Mouse (Mus musculus) C2C12 (cell line): ENCODE data around the gene Zfp985.

ENCODE experiments used
- CEBPB ChIP-seq: IDR thresholded peaks from one replicate; pipeline ENCODE4 v1.6.1; 2011; ENCODE audit warnings: low read depth, mild to moderate bottlenecking, control low read depth, moderate library complexity
- CTCF ChIP-seq: IDR thresholded peaks from one replicate; pipeline ENCODE4 v1.5.1; 2011; ENCODE audit not compliant: control insufficient read depth, insufficient read depth, insufficient read length
- MYOG ChIP-seq: IDR thresholded peaks from one replicate; pipeline ENCODE4 v1.6.1; 2011; ENCODE audit not compliant: control insufficient read depth, insufficient read length; ENCODE audit errors: extremely low read depth

DNA sequence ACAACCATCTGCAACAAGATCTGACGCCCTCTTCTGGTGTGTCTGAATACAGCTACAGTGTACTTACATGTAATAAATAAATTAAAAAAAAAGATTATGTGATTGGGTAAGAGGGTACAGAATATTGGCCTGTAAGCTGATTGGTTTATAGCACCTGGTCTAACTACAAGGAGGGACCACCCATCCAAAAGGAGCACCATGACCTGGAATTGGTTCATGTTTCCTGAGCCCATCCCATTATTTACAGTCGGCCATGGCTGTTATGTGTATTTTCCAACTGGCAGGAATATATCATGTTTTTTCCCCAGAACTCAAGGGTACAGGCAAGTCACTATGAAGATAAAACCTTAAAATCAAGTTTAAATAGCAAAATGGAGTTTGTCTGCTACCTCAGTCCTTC is 45.8 kb downstream of the Zfp985 start:
- TF ChIP-seq CEBPB: no peak
- no peak for TF ChIP-seq CTCF
- no peak for TF ChIP-seq MYOG
